Mouse (Mus musculus) liver, adult (tissue): Measurements from ENCODE around the gene Dennd5b.

ENCODE experiments used
- GATA4 ChIP-seq: IDR thresholded peaks from 2 replicates; pipeline ENCODE4 v1.6.1; 2014; ENCODE audit warnings: mild to moderate bottlenecking, low read length; ENCODE audit not compliant: insufficient replicate concordance

Dennd5b gene

GRCm38 (mm10) chr6:148944767-148945508 lies 156.5 kb downstream of the Dennd5b start:
- no peak for TF ChIP-seq GATA4

- no peak for TF ChIP-seq GATA4
Measured at GRCm38 (mm10) chr6:148944344-148944766, 157.1 kb downstream of the Dennd5b start.

GRCm38 (mm10) chr6:148943695-148944094 lies 157.8 kb downstream of the Dennd5b start:
- TF ChIP-seq GATA4 = no peak

- no peak for TF ChIP-seq GATA4
Measured at GRCm38 (mm10) chr6:148942406-148942805, 159.1 kb downstream of the Dennd5b start.

GRCm38 (mm10) chr6:148941880-148942279 lies 159.6 kb downstream of the Dennd5b start:
- TF ChIP-seq GATA4 = no peak
